Mouse (Mus musculus): ENCODE data around the gene 1700020A23Rik. TPM values are rescaled to one million over a fixed set of nuclear protein-coding genes. Genes with fewer than 3 reads are reported as not detected.

The 1700020A23Rik gene
- polyA plus RNA-seq, 1 experiment from 2014 or later = 0.28 TPM

DNA sequence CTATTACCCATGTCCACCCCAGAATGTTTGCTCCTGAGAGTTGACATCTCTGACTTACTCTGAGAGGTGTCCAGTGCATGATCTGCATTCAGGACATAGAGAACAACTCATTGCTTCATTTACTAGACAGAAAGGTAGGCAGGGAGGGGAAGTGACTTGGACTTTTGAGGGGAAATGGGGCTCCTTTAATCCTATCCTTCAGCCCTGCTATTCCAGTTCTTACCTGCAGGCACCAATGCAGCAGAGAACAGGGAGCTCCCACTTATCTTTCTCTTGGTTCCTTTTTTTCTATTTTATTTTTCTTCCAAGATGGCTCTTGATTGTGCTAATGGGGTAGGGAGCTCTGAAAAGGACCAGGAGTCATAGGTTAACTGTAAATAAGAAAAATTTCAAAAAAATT, 43.4 kb downstream of the 1700020A23Rik start:
- H3K36me3 ChIP-seq = peaks cover 12% of the 10 kb centered on the region
- DNase-seq (ENCODE audit: low spot score) = no peak
- peaks cover 27% of the 10 kb centered on the region for H3K4me1 ChIP-seq
- no peaks in the 10 kb centered on the region for H3K9me3 ChIP-seq
- H3K27ac ChIP-seq = no peak overlapping the region
- H3K27me3 ChIP-seq (ENCODE audit: insufficient read depth, poor library complexity, severe bottlenecking) = peaks cover 10% of the 10 kb centered on the region; the same call in 1 of the 2 replicates
- no peak overlapping the region for H3K4me3 ChIP-seq

DNA sequence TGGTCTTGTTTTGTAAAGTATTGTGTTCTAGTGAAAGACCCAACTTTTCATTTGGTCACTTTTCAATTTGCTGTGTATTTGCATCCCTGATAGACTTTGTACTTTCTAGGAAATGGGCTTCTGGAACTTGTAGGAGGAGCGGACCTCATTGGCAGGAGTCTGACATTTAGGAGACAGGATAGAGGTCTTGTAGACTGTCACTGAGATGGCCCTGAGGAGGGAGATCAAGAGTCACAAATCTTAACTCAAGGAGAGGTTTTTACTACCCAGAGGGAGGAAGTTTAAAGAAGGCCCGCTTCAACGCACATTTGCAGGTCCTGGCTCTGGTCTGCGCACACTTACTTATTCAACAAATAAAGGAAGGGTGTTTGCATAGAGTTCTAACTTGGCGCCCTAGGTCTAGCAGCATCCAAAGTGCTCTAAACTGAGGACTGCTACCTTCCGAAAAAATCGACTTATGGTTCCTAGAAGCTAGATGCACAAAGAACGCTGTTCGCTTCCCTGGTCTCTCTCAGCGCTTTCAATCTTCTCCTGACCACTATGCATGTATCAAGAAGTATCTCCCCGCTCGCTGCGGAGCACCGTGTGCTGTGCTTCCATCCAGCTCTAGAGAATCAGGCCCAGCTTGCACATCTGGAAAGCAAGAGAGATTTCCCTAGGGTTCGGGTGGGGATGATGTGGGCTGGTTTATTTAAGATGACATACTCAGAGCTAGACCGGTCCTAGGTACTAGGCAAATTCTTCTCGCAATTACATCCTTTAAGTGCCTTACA, 44.1 kb downstream of the 1700020A23Rik start:
- H3K27me3 ChIP-seq (ENCODE audit: insufficient read depth, poor library complexity, severe bottlenecking) = peaks cover 10% of the 10 kb centered on the region; the same call in 1 of the 2 replicates
- peak overlapping the region; percentile 80 for H3K4me3 ChIP-seq
- no peaks in the 10 kb centered on the region for H3K9me3 ChIP-seq
- peaks cover 28% of the 10 kb centered on the region for H3K4me1 ChIP-seq
- no peak overlapping the region for H3K27ac ChIP-seq
- no peak for DNase-seq (ENCODE audit: low spot score)
- 11% methylated on average over 17 of the region's 17 CpGs for WGBS
- peaks cover 4% of the 10 kb centered on the region for H3K36me3 ChIP-seq

DNA sequence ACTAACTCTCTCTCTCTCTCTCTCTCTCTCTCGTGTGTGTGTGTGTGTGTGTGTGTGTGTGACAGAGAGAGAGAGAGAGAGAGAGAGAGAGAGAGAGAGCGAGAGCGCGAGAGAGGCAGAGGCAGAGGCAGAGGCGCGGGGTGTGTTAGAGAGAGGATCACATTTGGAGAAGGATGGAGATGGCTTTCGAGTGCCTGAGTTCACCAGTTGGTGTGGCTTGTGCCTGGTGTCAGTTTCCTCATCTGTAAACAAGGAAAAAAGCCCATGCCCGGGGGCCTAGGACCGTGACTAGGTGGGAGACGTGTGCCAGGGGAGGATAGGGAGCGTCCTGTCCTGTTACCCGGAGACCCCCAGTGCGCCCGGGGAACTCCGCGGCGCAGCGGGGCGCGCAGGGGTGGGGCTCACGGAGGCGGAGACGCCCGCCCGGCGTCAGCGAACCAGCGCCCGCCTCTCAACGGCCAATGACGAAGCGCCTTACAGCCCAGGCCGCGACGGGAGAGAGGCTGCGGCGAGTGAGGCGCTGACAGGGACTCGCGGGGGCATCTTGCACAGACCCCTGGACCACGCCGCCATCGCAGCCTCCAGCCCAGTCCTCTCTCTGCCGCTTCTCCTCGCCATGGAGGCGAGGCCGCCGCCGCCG, 44.9 kb downstream of the 1700020A23Rik start, which contains the start of gene Ptpra:
Ptpra (plus strand) TSS at position 485 of the 640 bp plus-strand sequence.
- Histone ChIP-seq H3K27ac (peak within 1 kb of the TSS; percentile 92), H3K9me3 (no peaks in the 10 kb centered on the region), H3K4me3 (peak within 1 kb of the TSS; percentile 80), H3K36me3 (no peaks in the 10 kb centered on the region), H3K27me3 (ENCODE audit: insufficient read depth, poor library complexity, severe bottlenecking) (peaks cover 10% of the 10 kb centered on the region; the same call in 1 of the 2 replicates), H3K4me1 (peaks cover 34% of the 10 kb centered on the region)
- peak; percentile 95 for DNase-seq (ENCODE audit: low spot score)
- 1% methylated on average over 49 of the region's 50 CpGs for WGBS

DNA sequence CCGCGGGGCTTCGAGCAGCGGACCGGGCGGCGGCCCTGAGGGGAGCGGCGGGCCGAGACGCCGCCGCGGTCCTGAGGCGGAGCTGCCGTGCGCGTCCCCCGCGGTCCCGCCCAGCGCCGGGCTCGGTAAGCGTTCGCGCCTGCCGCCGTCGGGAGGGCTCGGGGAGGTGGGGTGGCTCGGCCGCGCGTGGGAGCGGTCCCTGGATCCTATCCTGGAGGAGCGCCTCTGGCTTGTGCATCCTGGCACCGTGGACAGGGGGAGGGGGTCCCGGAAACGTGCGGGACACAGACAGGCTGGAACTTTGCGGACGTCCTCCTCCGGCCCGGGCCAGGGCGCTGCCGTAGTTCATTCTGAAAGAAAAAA, 45.4 kb downstream of the 1700020A23Rik start:
- Histone ChIP-seq H3K27ac (peak overlapping the region; percentile 92), H3K4me3 (peak overlapping the region; percentile 80), H3K4me1 (peaks cover 37% of the 10 kb centered on the region), H3K36me3 (no peaks in the 10 kb centered on the region), H3K27me3 (ENCODE audit: insufficient read depth, poor library complexity, severe bottlenecking) (peaks cover 10% of the 10 kb centered on the region; the same call in 1 of the 2 replicates), H3K9me3 (no peaks in the 10 kb centered on the region)
- under 1% methylated on average over 47 of the region's 47 CpGs for WGBS
- DNase-seq (ENCODE audit: low spot score) = peak; percentile 88

DNA sequence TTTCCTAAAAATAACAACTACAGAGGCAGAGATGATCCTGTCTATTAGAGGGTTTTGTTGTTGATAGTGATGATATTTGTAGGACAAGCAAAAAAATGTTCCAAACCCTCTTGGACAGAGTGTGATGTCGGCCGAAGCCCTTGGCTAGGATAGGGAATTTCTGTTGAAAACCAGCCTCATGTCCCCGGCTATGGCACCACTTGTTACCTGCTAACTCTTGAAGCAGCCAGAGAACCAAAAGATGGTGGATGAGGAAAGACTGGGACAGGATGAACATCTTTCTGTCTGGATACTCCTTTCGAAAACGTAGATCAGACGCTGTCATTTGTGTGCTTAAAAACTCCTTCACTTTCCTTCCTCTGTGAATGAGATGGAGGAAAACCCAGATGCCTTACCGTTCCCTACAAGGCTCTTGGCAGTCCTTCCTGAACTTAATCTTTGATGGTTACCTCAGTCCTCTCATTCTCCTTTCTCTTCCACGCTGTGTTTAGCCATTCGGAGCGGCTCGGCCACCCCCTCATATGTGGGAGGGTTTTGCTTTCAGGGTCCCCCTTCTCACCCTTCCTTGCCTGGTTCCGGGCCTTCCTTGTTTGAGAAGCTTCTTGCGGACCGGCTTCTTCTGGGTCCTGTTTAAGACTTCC, 46.1 kb downstream of the 1700020A23Rik start:
- peaks cover 40% of the 10 kb centered on the region for H3K4me1 ChIP-seq
- no peak for DNase-seq (ENCODE audit: low spot score)
- H3K36me3 ChIP-seq = no peaks in the 10 kb centered on the region
- WGBS = 66% methylated on average over 14 of the region's 14 CpGs
- peak overlapping the region; percentile 80 for H3K4me3 ChIP-seq
- H3K27me3 ChIP-seq (ENCODE audit: insufficient read depth, poor library complexity, severe bottlenecking) = peaks cover 10% of the 10 kb centered on the region; the same call in 1 of the 2 replicates
- no peaks in the 10 kb centered on the region for H3K9me3 ChIP-seq
- H3K27ac ChIP-seq = peak overlapping the region; percentile 92; the same call in 1 of the 2 replicates

DNA sequence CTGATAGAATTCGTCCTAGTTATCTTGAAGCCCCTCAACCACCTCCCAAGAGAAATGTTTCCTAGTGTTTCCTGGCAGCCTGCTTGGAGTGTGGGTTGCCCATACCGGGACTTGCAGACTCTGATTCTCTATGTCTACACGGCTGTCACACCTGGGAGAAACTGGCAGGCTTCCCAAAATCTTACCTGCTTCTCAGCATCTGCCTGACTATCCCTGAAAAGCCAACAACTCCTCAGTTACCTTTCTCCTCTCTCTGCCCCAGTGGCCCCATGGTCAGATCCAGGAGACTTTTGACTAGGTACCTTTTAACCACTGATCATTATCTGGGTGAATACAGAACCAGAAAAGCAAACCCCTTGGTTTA, 46.6 kb downstream of the 1700020A23Rik start:
- Histone ChIP-seq H3K36me3 (no peaks in the 10 kb centered on the region), H3K9me3 (no peaks in the 10 kb centered on the region), H3K27me3 (ENCODE audit: insufficient read depth, poor library complexity, severe bottlenecking) (peaks cover 10% of the 10 kb centered on the region; the same call in 1 of the 2 replicates), H3K4me1 (peaks cover 43% of the 10 kb centered on the region), H3K4me3 (peak overlapping the region; percentile 80), H3K27ac (no peak overlapping the region)
- DNase-seq (ENCODE audit: low spot score) = no peak
- 52% methylated on average over 3 of the region's 3 CpGs for WGBS

DNA sequence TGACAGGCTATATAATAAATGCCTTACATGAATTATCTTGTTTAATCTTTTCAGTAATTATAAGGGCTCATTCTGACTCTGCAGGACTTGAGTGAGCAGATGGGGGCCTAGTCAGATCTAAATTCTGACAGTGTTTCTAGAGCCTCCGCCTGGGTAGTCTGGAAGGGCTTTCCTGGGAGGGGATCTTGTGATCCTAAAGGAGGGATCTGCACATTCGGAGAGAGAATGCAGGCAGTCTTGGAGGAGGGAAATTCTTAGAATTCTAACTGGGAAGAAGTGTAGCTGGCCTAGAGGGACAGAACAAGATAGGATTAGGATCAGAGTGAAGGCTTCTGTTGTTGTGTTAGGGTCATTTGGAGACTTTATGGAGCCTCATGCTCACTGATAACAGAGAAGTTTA, 47.2 kb downstream of the 1700020A23Rik start:
- 41% methylated on average over 2 of the region's 2 CpGs for WGBS
- Histone ChIP-seq H3K9me3 (no peaks in the 10 kb centered on the region), H3K36me3 (no peaks in the 10 kb centered on the region), H3K4me1 (peaks cover 49% of the 10 kb centered on the region), H3K27ac (no peak overlapping the region), H3K4me3 (no peak overlapping the region), H3K27me3 (ENCODE audit: insufficient read depth, poor library complexity, severe bottlenecking) (peaks cover 10% of the 10 kb centered on the region; the same call in 1 of the 2 replicates)
- no peak for DNase-seq (ENCODE audit: low spot score)

DNA sequence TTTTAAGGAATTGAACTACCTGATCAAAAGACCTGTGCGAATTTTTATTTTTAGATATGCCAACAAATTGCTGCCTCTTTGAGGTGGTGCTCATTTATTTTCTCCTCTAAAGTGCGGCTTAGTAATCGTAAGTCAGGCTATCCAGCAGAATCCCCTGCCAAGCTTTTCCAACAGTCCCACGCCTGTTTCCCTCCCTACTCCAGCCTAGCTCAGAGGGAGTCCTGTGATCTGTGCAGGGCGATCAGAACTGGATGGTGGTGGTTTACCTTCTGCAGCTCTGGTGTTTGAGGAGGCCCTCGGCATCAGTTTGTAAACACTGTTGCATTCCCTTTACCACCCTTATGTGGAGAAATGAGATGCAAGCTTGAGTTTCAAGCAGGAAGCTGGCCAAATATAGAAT, 48.4 kb downstream of the 1700020A23Rik start:
- Histone ChIP-seq H3K9me3 (no peaks in the 10 kb centered on the region), H3K4me3 (no peak overlapping the region), H3K36me3 (no peaks in the 10 kb centered on the region), H3K27me3 (ENCODE audit: insufficient read depth, poor library complexity, severe bottlenecking) (peaks cover 9% of the 10 kb centered on the region; the same call in 1 of the 2 replicates), H3K27ac (no peak overlapping the region), H3K4me1 (peaks cover 49% of the 10 kb centered on the region)
- 68% methylated on average over 6 of the region's 6 CpGs for WGBS
- DNase-seq (ENCODE audit: low spot score) = no peak

DNA sequence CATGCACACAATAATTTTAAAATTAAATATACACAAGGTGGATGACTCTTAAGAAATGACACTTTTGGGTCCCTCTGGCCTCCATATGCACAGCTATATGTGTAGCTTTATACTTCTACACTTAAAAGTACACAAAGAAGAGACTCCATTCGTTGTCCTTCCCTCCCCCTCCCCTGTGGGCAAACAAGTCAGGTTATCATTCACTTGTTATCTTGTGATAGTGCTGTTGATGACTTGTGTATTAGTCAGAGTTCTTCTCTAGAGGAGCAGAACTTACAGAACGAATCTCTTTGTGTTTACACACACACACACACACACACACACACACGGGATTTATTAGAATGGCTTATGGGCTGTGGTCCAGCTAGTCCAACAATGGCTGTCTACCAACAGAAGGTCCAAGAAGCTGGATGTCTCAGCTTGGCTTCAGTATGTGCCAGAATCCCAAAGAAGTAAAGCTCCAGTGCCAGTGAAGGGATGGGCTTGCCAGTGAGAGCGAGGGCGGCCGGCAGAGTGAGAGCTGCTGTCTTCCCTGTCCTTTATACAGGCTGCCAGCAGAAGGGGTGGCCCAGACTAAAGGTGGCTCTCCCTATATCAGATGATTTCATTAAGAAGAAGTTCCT, 49.8 kb downstream of the 1700020A23Rik start:
- Histone ChIP-seq H3K27me3 (ENCODE audit: insufficient read depth, poor library complexity, severe bottlenecking) (no peaks in the 10 kb centered on the region), H3K27ac (no peak overlapping the region), H3K4me1 (peaks cover 41% of the 10 kb centered on the region), H3K9me3 (no peaks in the 10 kb centered on the region), H3K4me3 (no peak overlapping the region), H3K36me3 (no peaks in the 10 kb centered on the region)
- WGBS = 73% methylated on average over 6 of the region's 6 CpGs
- no peak for DNase-seq (ENCODE audit: low spot score)

Other genes starting within 250 kb of the 1700020A23Rik start
- 589 and 704 TPM in 2 replicates for gene Snrpb, start 225.9 kb upstream of the 1700020A23Rik start, polyA plus RNA-seq (2016; fragmentation: Nextera tagmentation; extraction: Ambion mirVana)
- not detected in 2 replicates for gene Tmc2, start 210.1 kb upstream of the 1700020A23Rik start, polyA plus RNA-seq (2016; fragmentation: Nextera tagmentation; extraction: Ambion mirVana)
- gene Nop56, start 130.8 kb upstream of the 1700020A23Rik start, polyA plus RNA-seq (2016; fragmentation: Nextera tagmentation; extraction: Ambion mirVana) = 258 and 379 TPM in 2 replicates
- 198 and 238 TPM in 2 replicates for gene Idh3b, start 120.7 kb upstream of the 1700020A23Rik start, polyA plus RNA-seq (2016; fragmentation: Nextera tagmentation; extraction: Ambion mirVana)
- gene Ebf4, start 110.1 kb upstream of the 1700020A23Rik start, polyA plus RNA-seq (2016; fragmentation: Nextera tagmentation; extraction: Ambion mirVana) = 0.42 and 1.1 TPM in 2 replicates
- 36.2 and 57.6 TPM in 2 replicates for gene Cpxm1, start 7.7 kb upstream of the 1700020A23Rik start, polyA plus RNA-seq (2016; fragmentation: Nextera tagmentation; extraction: Ambion mirVana)
- not detected in 2 replicates for gene Gm28372, start within 50 bp of the 1700020A23Rik start, polyA plus RNA-seq (2016; fragmentation: Nextera tagmentation; extraction: Ambion mirVana)
- not detected in 2 replicates for gene Tmem239, start 1.2 kb downstream of the 1700020A23Rik start, polyA plus RNA-seq (2016; fragmentation: Nextera tagmentation; extraction: Ambion mirVana)
- 84.5 and 91.1 TPM in 2 replicates for gene Vps16, start 19.1 kb downstream of the 1700020A23Rik start, polyA plus RNA-seq (2016; fragmentation: Nextera tagmentation; extraction: Ambion mirVana)
- 8.2 and 13.6 TPM in 2 replicates for gene Pced1a, start 19.4 kb downstream of the 1700020A23Rik start, polyA plus RNA-seq (2016; fragmentation: Nextera tagmentation; extraction: Ambion mirVana)
- 73.3 and 85.5 TPM in 2 replicates for gene Ptpra, start 45.0 kb downstream of the 1700020A23Rik start, polyA plus RNA-seq (2016; fragmentation: Nextera tagmentation; extraction: Ambion mirVana)
- 91.5 and 105 TPM in 2 replicates for gene Mrps26, start 158.5 kb downstream of the 1700020A23Rik start, polyA plus RNA-seq (2016; fragmentation: Nextera tagmentation; extraction: Ambion mirVana)
- not detected in 2 replicates for gene Oxt, start 170.9 kb downstream of the 1700020A23Rik start, polyA plus RNA-seq (2016; fragmentation: Nextera tagmentation; extraction: Ambion mirVana)
- gene Avp, start 177.3 kb downstream of the 1700020A23Rik start, polyA plus RNA-seq (2016; fragmentation: Nextera tagmentation; extraction: Ambion mirVana) = 0.33 and 1.2 TPM in 2 replicates
- gene Fastkd5, start 224.8 kb downstream of the 1700020A23Rik start, polyA plus RNA-seq (2016; fragmentation: Nextera tagmentation; extraction: Ambion mirVana) = 18.9 and 19.6 TPM in 2 replicates
- gene Ubox5, start 224.8 kb downstream of the 1700020A23Rik start, polyA plus RNA-seq (2016; fragmentation: Nextera tagmentation; extraction: Ambion mirVana) = 10.8 and 14.2 TPM in 2 replicates
- 1.2 and 1.7 TPM in 2 replicates for gene Lzts3, start 237.5 kb downstream of the 1700020A23Rik start, polyA plus RNA-seq (2016; fragmentation: Nextera tagmentation; extraction: Ambion mirVana)